Mouse (Mus musculus): Measurements from ENCODE around the gene Rab11b. TPM values are rescaled to one million over a fixed set of nuclear protein-coding genes. Genes with fewer than 3 reads are reported as not detected.
"Not testable (repeated sequence)": the region's sequence is repeated elsewhere in the genome, so short reads cannot be mapped to it uniquely, and the experiment has no call there.

Gene Rab11b
- polyA plus RNA-seq, 1 experiment = 406 TPM

DNA sequence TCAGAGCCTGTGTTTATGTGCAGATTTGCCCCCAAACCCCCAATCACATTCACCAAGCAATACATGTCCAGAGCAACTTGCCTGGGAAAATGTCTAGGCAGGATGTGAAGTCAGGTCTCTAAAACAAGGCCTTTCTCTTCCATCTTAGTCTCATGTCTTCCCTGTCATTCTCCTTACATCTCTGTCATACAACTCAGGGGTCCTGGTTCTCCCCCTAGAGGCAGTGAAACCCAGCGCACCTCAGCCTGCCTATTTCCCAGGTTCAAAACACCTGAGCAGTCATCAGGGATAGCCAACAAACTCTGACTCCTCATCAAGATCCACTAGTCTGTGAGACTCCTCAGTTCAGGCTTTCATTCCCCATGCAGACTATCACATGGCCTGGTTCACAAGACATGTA, 5.7 kb downstream of the Rab11b start:
- Histone ChIP-seq H3K4me1 (ENCODE audit: control insufficient read depth, insufficient read depth, low read length) (peaks cover 47% of the 10 kb centered on the region), H3K4me3 (replicated peaks; ENCODE audit: extremely low read depth, low read depth, low read length) (no peak overlapping the region)
- TF ChIP-seq POLR2A (IDR thresholded peaks at IDR 0.05; ENCODE audit: borderline replicate concordance, extremely low read depth, low read depth, low read length) (no peak), CTCF (IDR thresholded peaks at IDR 0.05; ENCODE audit: insufficient read depth, low read length) (no peak)
- 88% methylated on average over 1 of the region's 1 CpGs for WGBS
- no peak for DNase-seq

DNA sequence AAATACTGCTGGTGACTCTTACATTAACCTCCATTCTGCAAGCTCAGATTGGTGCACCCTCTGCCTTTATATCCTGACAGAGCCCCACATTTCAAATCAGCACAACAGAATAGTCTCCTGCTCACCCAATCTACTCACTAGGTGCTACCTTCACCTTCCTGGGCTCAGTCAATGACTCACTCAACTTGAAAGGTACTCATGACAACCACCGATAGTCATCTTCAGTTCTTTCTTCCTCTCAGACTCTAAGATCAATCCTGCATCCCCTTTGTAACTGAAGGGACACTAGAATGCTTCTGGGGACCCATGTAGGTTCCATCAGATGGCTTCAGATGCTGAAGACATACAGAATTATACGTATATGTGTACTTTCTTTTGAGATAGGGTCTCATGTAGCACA, 8.0 kb downstream of the Rab11b start:
- H3K4me3 ChIP-seq (replicated peaks; ENCODE audit: extremely low read depth, low read depth, low read length) = no peak overlapping the region
- TF ChIP-seq POLR2A (IDR thresholded peaks at IDR 0.05; ENCODE audit: borderline replicate concordance, extremely low read depth, low read depth, low read length) = no peak
- TF ChIP-seq CTCF (IDR thresholded peaks at IDR 0.05; ENCODE audit: insufficient read depth, low read length) = no peak
- no peak for DNase-seq
- 84% methylated on average over 2 of the region's 2 CpGs for WGBS
- peaks cover 38% of the 10 kb centered on the region for H3K4me1 ChIP-seq (ENCODE audit: control insufficient read depth, insufficient read depth, low read length)

DNA sequence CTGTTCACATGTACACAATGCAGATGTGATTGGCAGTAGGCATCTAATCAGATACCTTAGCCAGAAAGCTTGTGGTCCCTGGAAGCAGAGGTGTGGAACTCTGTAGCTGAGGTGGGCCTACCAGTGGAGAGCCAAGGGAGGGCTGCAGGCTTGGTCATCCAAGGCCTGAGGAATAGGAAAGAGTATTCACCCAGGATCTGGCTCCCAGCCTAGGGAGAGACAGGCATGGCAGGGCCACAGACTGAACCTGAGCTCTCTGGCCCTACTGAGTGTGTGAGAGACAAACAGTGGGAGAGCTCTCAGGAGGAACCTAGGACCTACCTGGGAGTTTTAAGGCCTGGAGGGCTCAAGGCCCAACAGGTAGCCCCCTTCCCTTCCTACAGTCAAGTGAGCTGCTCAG, 9.1 kb downstream of the Rab11b start:
- Histone ChIP-seq H3K4me1 (ENCODE audit: control insufficient read depth, insufficient read depth, low read length) (peaks cover 30% of the 10 kb centered on the region), H3K4me3 (replicated peaks; ENCODE audit: extremely low read depth, low read depth, low read length) (no peak overlapping the region)
- no peak for TF ChIP-seq CTCF (IDR thresholded peaks at IDR 0.05; ENCODE audit: insufficient read depth, low read length)
- TF ChIP-seq POLR2A (IDR thresholded peaks at IDR 0.05; ENCODE audit: borderline replicate concordance, extremely low read depth, low read depth, low read length) = no peak
- DNase-seq = no peak

DNA sequence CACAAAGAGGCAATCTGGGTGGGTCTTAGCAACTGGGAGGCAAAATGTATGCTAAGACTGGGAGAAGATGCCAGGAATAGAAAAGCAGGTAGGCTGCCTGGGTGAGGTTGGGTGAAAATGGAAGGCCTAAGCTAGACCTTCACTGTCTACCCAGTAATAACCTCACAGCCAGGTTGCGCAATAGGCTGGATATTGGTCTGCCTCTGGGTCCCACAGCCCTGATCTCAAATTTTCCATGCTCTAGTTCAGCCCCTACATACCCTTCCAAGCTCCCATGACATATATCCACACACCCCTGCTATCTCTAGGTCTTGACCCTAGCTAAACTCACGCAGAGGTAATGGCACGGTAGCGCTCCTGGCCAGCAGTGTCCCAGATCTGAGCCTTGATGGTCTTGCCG, 10.9 kb downstream of the Rab11b start:
- 87% methylated on average over 5 of the region's 5 CpGs for WGBS

DNA sequence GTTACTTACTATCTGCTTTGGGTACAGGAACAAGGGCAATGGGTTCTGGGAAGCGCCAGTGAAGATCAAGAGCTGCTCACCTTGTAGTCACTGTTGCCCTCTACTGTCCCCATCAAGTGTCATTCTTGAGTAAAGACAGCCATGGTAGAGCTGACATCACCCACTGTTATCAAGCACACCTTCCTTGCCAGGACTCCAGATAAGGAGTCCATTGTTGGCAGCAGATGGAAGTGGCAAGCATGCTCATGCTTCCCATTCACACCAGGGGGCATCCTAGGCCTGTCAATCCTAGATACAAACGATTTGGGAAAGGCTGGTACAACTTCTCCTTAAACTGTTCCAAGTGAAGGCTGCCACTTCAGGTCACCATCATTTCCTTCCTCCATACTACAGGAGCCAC, 14.3 kb downstream of the Rab11b start:
- 44% methylated on average over 2 of the region's 2 CpGs for WGBS
- peaks cover 11% of the 10 kb centered on the region for H3K4me1 ChIP-seq (ENCODE audit: control insufficient read depth, insufficient read depth, low read length)
- TF ChIP-seq POLR2A (IDR thresholded peaks at IDR 0.05; ENCODE audit: borderline replicate concordance, extremely low read depth, low read depth, low read length) (no peak), CTCF (IDR thresholded peaks at IDR 0.05; ENCODE audit: insufficient read depth, low read length) (peak; percentile 83)
- DNase-seq = peak; percentile 41
- no peak overlapping the region for H3K4me3 ChIP-seq (replicated peaks; ENCODE audit: extremely low read depth, low read depth, low read length)

More for the DNA sequence above, 10.9 kb downstream of the Rab11b start:
- TF ChIP-seq POLR2A (IDR thresholded peaks at IDR 0.05; ENCODE audit: borderline replicate concordance, extremely low read depth, low read depth, low read length) (no peak), CTCF (IDR thresholded peaks at IDR 0.05; ENCODE audit: insufficient read depth, low read length) (no peak)
- DNase-seq = no peak
- peaks cover 20% of the 10 kb centered on the region for H3K4me1 ChIP-seq (ENCODE audit: control insufficient read depth, insufficient read depth, low read length)
- no peak overlapping the region for H3K4me3 ChIP-seq (replicated peaks; ENCODE audit: extremely low read depth, low read depth, low read length)

DNA sequence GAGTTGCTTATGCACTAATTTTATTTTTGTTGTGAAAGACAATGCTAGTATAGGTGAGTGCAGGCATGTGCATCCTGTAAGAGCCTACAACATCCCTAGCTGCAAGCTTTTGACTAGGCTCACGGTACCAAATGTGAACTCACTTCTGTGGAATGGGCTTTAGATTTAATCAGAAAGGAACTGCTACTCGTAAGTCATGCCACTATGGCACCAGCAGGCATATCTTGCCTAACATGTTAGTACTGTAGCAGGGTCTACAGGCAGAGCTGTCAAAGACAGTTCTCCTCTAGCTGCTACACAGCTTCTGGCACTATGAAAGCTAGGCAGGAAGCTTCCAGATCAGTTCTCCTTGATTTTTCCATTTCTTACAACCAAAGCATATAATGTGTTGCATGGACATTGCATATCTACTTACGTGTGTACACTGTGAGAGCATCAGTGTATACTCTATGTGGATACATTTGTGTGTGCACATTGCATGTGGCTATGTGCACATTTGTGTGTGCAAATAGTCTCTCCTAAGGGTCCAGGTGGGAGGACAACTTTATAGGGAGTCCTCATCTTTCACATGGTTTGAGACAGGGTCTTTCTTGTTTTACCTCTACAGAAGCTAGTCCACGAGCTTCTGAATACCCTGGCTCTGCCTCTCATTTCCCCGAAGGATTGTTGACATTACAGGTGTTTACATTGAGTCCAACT, 15.5 kb downstream of the Rab11b start:
- Histone ChIP-seq H3K4me3 (replicated peaks; ENCODE audit: extremely low read depth, low read depth, low read length) (no peak overlapping the region), H3K4me1 (ENCODE audit: control insufficient read depth, insufficient read depth, low read length) (peaks cover 2% of the 10 kb centered on the region; the same call in 1 of the 2 replicates)
- WGBS = 61% methylated on average over 5 of the region's 5 CpGs
- DNase-seq = no peak
- no peak for TF ChIP-seq CTCF (IDR thresholded peaks at IDR 0.05; ENCODE audit: insufficient read depth, low read length)
- no peak for TF ChIP-seq POLR2A (IDR thresholded peaks at IDR 0.05; ENCODE audit: borderline replicate concordance, extremely low read depth, low read depth, low read length)

DNA sequence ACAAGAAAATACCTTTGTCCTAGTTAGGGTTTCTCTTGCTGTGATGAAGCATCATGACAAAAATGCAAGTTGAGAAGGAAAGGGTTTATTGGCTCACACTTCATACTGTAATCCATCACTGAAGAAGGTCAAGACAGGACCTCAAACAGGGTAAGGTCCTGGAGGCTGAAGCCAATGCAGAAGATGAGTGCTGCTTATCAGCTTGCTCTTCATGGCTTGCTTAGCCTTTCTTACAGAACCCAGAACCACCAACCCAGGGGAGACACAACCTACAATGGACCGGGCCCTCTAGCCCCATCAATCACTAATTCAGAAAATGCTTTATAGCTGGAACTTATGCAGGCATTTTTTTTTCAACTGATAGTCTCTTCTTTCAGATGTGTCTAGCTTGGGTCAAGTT, 17.9 kb downstream of the Rab11b start:
- Histone ChIP-seq H3K4me1 (ENCODE audit: control insufficient read depth, insufficient read depth, low read length) (peaks cover 2% of the 10 kb centered on the region; the same call in 1 of the 2 replicates), H3K4me3 (replicated peaks; ENCODE audit: extremely low read depth, low read depth, low read length) (no peak overlapping the region)
- TF ChIP-seq POLR2A (IDR thresholded peaks at IDR 0.05; ENCODE audit: borderline replicate concordance, extremely low read depth, low read depth, low read length) = no peak
- no peak for TF ChIP-seq CTCF (IDR thresholded peaks at IDR 0.05; ENCODE audit: insufficient read depth, low read length)
- DNase-seq = no peak
- WGBS = 89% methylated on average over 1 of the region's 1 CpGs

DNA sequence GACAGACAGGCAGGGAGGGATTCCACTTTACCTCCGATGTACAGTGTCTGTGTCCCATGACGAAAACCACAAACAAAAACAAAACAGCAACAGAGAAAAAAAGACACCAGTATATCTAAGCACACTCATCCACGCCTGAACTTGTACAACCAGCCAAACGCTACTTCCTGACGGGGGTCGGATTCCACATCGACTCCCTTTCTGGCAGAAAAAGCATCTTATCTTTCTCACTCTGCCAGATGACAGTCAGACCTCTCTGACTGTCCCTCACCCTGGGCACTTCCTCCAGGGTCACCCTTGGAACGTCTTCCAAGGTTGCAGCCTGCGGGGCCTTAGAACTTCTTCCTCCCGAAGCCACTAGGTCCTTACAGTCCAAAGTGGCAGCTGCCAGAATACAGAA, 26.8 kb downstream of the Rab11b start:
- WGBS = 54% methylated on average over 10 of the region's 10 CpGs
- not testable (repeated sequence) for H3K4me1 ChIP-seq (ENCODE audit: control insufficient read depth, insufficient read depth, low read length); DNase-seq; H3K4me3 ChIP-seq (replicated peaks; ENCODE audit: extremely low read depth, low read depth, low read length)

DNA sequence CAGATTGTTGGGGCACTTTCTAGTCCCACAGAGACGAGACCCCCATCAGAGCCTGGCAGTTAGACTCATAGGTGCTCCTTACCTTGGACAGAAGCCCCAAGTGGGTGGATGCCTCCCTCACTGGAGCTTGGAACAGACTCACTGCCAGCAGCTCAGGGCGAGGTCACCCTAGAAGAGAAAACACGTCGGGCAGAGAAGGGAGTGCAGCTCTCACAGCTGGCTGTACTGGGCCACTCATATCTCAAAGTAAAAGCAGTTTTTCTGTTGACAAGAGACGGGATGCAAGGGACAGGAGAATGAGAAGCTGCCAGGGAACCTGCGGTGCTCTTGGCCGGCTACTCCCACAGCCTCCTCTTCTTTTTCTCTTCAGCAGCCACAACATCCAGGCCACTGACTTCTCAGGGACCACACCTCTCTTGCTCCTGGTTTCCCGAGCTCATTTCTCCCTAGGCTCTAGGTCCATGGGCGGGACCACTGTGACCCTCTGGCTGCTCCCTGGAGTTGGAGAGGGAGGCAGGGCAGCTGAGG, 27.7 kb downstream of the Rab11b start:
- H3K4me3 ChIP-seq (replicated peaks; ENCODE audit: extremely low read depth, low read depth, low read length); DNase-seq; H3K4me1 ChIP-seq (ENCODE audit: control insufficient read depth, insufficient read depth, low read length): not testable (repeated sequence)
- WGBS = 47% methylated on average over 9 of the region's 9 CpGs

DNA sequence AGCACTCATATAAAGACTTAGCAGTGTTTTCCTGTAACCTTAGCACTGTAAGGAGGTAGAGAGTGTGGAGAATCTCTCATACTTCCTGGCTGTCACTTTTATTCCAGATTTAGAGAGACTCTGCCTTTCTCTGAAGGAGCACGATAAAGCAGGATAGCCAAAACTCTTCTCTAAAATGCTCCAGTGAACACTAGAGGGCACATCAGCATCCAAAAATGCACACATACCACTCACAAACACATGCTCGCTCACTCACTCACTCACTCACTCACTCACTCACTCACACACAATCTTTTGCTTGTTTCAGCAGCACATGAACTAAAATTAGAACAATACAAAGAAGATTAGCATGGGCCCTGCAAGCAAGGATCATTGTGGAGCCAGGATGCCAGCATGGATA, 31.1 kb downstream of the Rab11b start:
- Histone ChIP-seq H3K4me1 (ENCODE audit: control insufficient read depth, insufficient read depth, low read length) (no peaks in the 10 kb centered on the region), H3K4me3 (replicated peaks; ENCODE audit: extremely low read depth, low read depth, low read length) (no peak overlapping the region)
- WGBS = 35% methylated on average over 2 of the region's 2 CpGs
- no peak for DNase-seq
- TF ChIP-seq CTCF (IDR thresholded peaks at IDR 0.05; ENCODE audit: insufficient read depth, low read length) (no peak), POLR2A (IDR thresholded peaks at IDR 0.05; ENCODE audit: borderline replicate concordance, extremely low read depth, low read depth, low read length) (no peak)

Measured in lung, adult 2 months (tissue).